Mouse (Mus musculus) kidney, embryonic 14.5 days (tissue): ENCODE results near the gene Gps1. TPM values are rescaled to one million over a fixed set of nuclear protein-coding genes. Genes with fewer than 3 reads are reported as not detected.
"Not testable (repeated sequence)": the region's sequence is repeated elsewhere in the genome, so short reads cannot be mapped to it uniquely, and the experiment has no call there.

Experiments used
- ATAC-seq: fragments of 200-750 bp; cut with Nextera tagmentation; 2 replicates; pipeline ENCODE4 v1.8.0; 2017; ENCODE audit warnings: moderate number of reproducible peaks, mild to moderate bottlenecking, moderate TSS enrichment, moderate library complexity; ENCODE audit not compliant: low FRiP score, low TSS enrichment
- H3K27ac ChIP-seq: fragments of 300-500 bp; sonication (generic); 2 replicates; pipeline ENCODE4 v1.5.1; 2014; ENCODE audit warnings: low read depth, mild to moderate bottlenecking, low read length, moderate library complexity, mixed read lengths
- H3K27me3 ChIP-seq: fragments of 300-500 bp; sonication (generic); 2 replicates; pipeline ENCODE4 v1.6.1; 2014; ENCODE audit warnings: mild to moderate bottlenecking, low read length; ENCODE audit not compliant: control insufficient read depth, insufficient read depth
- H3K36me3 ChIP-seq: fragments of 300-500 bp; sonication (generic); 2 replicates; pipeline ENCODE4 v1.6.1; 2014; ENCODE audit warnings: low read length, mixed read lengths; ENCODE audit not compliant: control insufficient read depth, insufficient read depth
- H3K4me1 ChIP-seq: fragments of 300-500 bp; sonication (generic); 2 replicates; pipeline ENCODE4 v1.6.1; 2014; ENCODE audit warnings: low read length, mixed read lengths; ENCODE audit not compliant: control insufficient read depth, insufficient read depth
- H3K4me2 ChIP-seq: fragments of 300-500 bp; sonication (generic); replicated peaks from 2 replicates; pipeline ENCODE4 v1.6.1; 2014; ENCODE audit warnings: low read depth, mild to moderate bottlenecking, low read length
- H3K4me3 ChIP-seq: fragments of 300-500 bp; sonication (generic); 2 replicates; pipeline ENCODE4 v1.5.1; 2014; ENCODE audit warnings: mild to moderate bottlenecking, low read length
- H3K9ac ChIP-seq: fragments of 300-500 bp; sonication (generic); 2 replicates; pipeline ENCODE4 v1.6.1; 2014; ENCODE audit warnings: low read depth, mild to moderate bottlenecking, low read length, moderate library complexity
- H3K9me3 ChIP-seq: fragments of 300-500 bp; sonication (generic); 2 replicates; pipeline ENCODE4 v1.6.1; 2016; ENCODE audit warnings: low read length; ENCODE audit not compliant: control insufficient read depth
- WGBS: fragments of 180-500 bp; shearing (Covaris S2); extraction: QIAGEN DNeasy Blood & Tissue Kit; methylation state at CpG from one replicate; pipeline ENCODE4 v1.1.7; 2014; 5-methylcytosine and 5-hydroxymethylcytosine counted together
- polyA plus RNA-seq: library from polyadenylated mRNA; unstranded; fragments of >200 nt; fragmentation: Nextera tagmentation; extraction: Ambion mirVana; gene quantifications from 2 replicates; pipeline ENCODE4 v1.2.1, GENCODE M21; 2014

The Gps1 gene
- polyA plus RNA-seq, 1 experiment from 2014 or later = 239 TPM

GRCm38 (mm10) chr11:120831659-120832440, 47.8 kb downstream of the Gps1 start:
- Histone ChIP-seq H3K4me2 (no peak overlapping the region), H3K9me3 (no peaks in the 10 kb centered on the region), H3K9ac (no peak overlapping the region), H3K36me3 (no peaks in the 10 kb centered on the region), H3K4me3 (no peak overlapping the region), H3K27ac (no peak overlapping the region), H3K27me3 (no peaks in the 10 kb centered on the region), H3K4me1 (no peaks in the 10 kb centered on the region)
- ATAC-seq = no peak
- 87% methylated on average over 3 of the region's 3 CpGs for WGBS

- not testable (repeated sequence) for H3K4me3 ChIP-seq, H3K9me3 ChIP-seq, H3K4me1 ChIP-seq, H3K4me2 ChIP-seq, H3K36me3 ChIP-seq, H3K27me3 ChIP-seq, H3K27ac ChIP-seq, H3K9ac ChIP-seq, ATAC-seq
- 93% methylated on average over 5 of the region's 5 CpGs for WGBS
Measured at GRCm38 (mm10) chr11:120832962-120833361, 48.9 kb downstream of the Gps1 start.

- no peak for ATAC-seq
- no peaks in the 10 kb centered on the region for H3K9me3 ChIP-seq
- no peak overlapping the region for H3K4me2 ChIP-seq
- H3K36me3 ChIP-seq = no peaks in the 10 kb centered on the region
- H3K4me1 ChIP-seq = no peaks in the 10 kb centered on the region
- no peaks in the 10 kb centered on the region for H3K27me3 ChIP-seq
- H3K27ac ChIP-seq = no peak overlapping the region
- no peak overlapping the region for H3K4me3 ChIP-seq
- 66% methylated on average over 8 of the region's 8 CpGs for WGBS
- no peak overlapping the region for H3K9ac ChIP-seq
Measured at GRCm38 (mm10) chr11:120833555-120834280, 49.6 kb downstream of the Gps1 start.

Other genes with a start within 250 kb of the Gps1 start
- 236 and 265 TPM in 2 replicates for gene Mcrip1, start 234.5 kb upstream of the Gps1 start, polyA plus RNA-seq
- 0.58 and 0.89 TPM in 2 replicates for gene Ppp1r27, start 233.1 kb upstream of the Gps1 start, polyA plus RNA-seq
- 558 and 716 TPM in 2 replicates for gene P4hb, start 211.0 kb upstream of the Gps1 start, polyA plus RNA-seq
- 454 and 612 TPM in 2 replicates for gene Arhgdia, start 202.6 kb upstream of the Gps1 start, polyA plus RNA-seq
- 594 and 799 TPM in 2 replicates for gene Alyref, start 185.9 kb upstream of the Gps1 start, polyA plus RNA-seq
- 212 and 242 TPM in 2 replicates for gene Anapc11, start 185.9 kb upstream of the Gps1 start, polyA plus RNA-seq
- 14.8 and 19.5 TPM in 2 replicates for gene Npb, start 175.8 kb upstream of the Gps1 start, polyA plus RNA-seq
- gene Pcyt2, start 166.3 kb upstream of the Gps1 start, polyA plus RNA-seq = 82.7 and 83.5 TPM in 2 replicates
- 23.8 and 28.6 TPM in 2 replicates for gene Sirt7, start 159.0 kb upstream of the Gps1 start, polyA plus RNA-seq
- 26.9 and 27.9 TPM in 2 replicates for gene Mafg, start 150.7 kb upstream of the Gps1 start, polyA plus RNA-seq
- gene Pycr1, start 140.5 kb upstream of the Gps1 start, polyA plus RNA-seq = 19.9 and 21.8 TPM in 2 replicates
- not detected in 2 replicates for gene Myadml2, start 136.1 kb upstream of the Gps1 start, polyA plus RNA-seq
- 6.9 and 9.9 TPM in 2 replicates for gene Notum, start 123.1 kb upstream of the Gps1 start, polyA plus RNA-seq
- gene Aspscr1, start 111.3 kb upstream of the Gps1 start, polyA plus RNA-seq = 107 and 124 TPM in 2 replicates
- 157 and 195 TPM in 2 replicates for gene Cenpx, start 70.5 kb upstream of the Gps1 start, polyA plus RNA-seq
- gene Lrrc45, start 70.3 kb upstream of the Gps1 start, polyA plus RNA-seq = 41.9 and 43.1 TPM in 2 replicates
- 5.0 and 28.7 TPM in 2 replicates for gene Rac3, start 62.8 kb upstream of the Gps1 start, polyA plus RNA-seq
- 21.1 and 23.2 TPM in 2 replicates for gene Dcxr, start 57.0 kb upstream of the Gps1 start, polyA plus RNA-seq
- 0.47 TPM in 1 of 2 replicates, not detected in the other for gene Cbr2, start 52.2 kb upstream of the Gps1 start, polyA plus RNA-seq
- 5.2 and 7.9 TPM in 2 replicates for gene Hmga1b, start 21.5 kb upstream of the Gps1 start, polyA plus RNA-seq
- 19.3 and 26.2 TPM in 2 replicates for gene Rfng, start 65 bp upstream of the Gps1 start, polyA plus RNA-seq
- 58.2 and 80.3 TPM in 2 replicates for gene Dus1l, start 12.1 kb downstream of the Gps1 start, polyA plus RNA-seq
- 54.9 and 79.9 TPM in 2 replicates for gene Fasn, start 40.3 kb downstream of the Gps1 start, polyA plus RNA-seq
- 5.0 and 9.2 TPM in 2 replicates for gene Ccdc57, start 148.6 kb downstream of the Gps1 start, polyA plus RNA-seq
- 21.8 and 21.9 TPM in 2 replicates for gene Slc16a3, start 164.2 kb downstream of the Gps1 start, polyA plus RNA-seq
- 49.8 and 78.9 TPM in 2 replicates for gene Csnk1d, start 207.1 kb downstream of the Gps1 start, polyA plus RNA-seq